Mouse (Mus musculus) brain, embryonic 14.5 days (tissue): Measurements from ENCODE around the gene Ccdc38. TPM values are rescaled to one million over a fixed set of nuclear protein-coding genes. Genes with fewer than 3 reads are reported as not detected.
A peak's percentile ranks its signal among the peaks of the same experiment; 100 is the strongest.

Source experiments
- DNase-seq: peaks from one replicate; pipeline ENCODE4 v3.0.0-alpha.2; 2011; ENCODE audit warnings: low read depth
- CTCF ChIP-seq: fragments of 200-500 bp; IDR thresholded peaks from 2 replicates; pipeline ENCODE4 v1.5.1; 2012; ENCODE audit warnings: inconsistent platforms, mild to moderate bottlenecking, moderate library complexity, borderline replicate concordance; ENCODE audit not compliant: insufficient read depth, insufficient read length; ENCODE audit errors: extremely low read depth
- POLR2A ChIP-seq: fragments of 200-500 bp; IDR thresholded peaks from 2 replicates; pipeline ENCODE4 v1.6.1; 2012; ENCODE audit warnings: mild to moderate bottlenecking, inconsistent platforms, borderline replicate concordance; ENCODE audit not compliant: poor library complexity, insufficient read depth, insufficient read length, severe bottlenecking; ENCODE audit errors: extremely low read depth
- polyA plus RNA-seq: library from polyadenylated mRNA; depleted of rRNA; stranded (reverse); fragments of >200 nt; gene quantifications from 2 replicates; pipeline ENCODE4 v1.2.3, GENCODE M21; 2012; rRNA removed

The Ccdc38 gene
- polyA plus RNA-seq, 1 experiment = 0.15 TPM

DNA sequence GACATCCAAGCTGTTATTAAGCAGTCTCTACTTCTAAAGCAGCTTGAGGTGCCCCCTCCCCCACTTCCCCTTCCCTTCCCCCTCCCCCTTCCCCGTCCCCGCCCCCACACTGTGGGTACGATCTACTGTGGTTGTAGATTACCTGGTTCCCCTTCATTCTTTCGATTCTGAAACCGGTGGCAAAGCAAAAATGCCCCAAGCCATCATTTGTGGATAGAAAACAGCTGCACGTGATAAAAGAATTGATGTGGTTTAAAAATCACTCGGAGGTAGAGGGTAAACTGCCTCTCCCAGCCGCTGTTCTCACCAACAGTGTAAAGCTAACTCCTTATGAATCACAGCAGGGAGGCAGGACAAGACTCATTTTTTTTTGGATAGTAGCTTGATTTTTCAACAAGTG lies 74.4 kb downstream of the Ccdc38 start:
- TF ChIP-seq POLR2A (no peak), CTCF (no peak)
- no peak for DNase-seq

- no peak for DNase-seq
- TF ChIP-seq CTCF (no peak), POLR2A (no peak)
Observed at GRCm38 (mm10) chr10:93620438-93621179, 80.2 kb downstream of the Ccdc38 start.

GRCm38 (mm10) chr10:93623725-93624124 lies 83.3 kb downstream of the Ccdc38 start:
- DNase-seq = no peak
- TF ChIP-seq POLR2A (no peak), CTCF (no peak)

DNA sequence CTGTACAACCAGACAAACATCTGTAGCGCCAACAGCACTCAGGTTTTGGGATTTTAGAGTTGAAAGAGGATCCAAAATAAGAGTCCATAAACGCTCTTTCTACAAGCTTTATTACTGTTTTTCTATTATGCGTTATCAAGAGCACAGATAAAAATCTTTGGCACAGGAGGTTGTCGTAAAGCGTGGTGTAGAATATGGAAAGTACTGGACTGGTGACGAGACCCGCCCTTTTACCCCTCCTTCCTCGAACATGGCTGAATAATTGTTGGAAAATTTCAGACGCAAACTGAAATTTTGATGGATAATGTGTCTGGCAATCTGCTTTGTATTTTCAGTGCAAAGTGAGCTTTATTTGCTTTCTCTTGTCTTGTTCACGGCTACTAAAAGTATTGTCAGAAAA lies 83.7 kb downstream of the Ccdc38 start:
- no peak for DNase-seq
- TF ChIP-seq POLR2A (no peak), CTCF (no peak)

DNA sequence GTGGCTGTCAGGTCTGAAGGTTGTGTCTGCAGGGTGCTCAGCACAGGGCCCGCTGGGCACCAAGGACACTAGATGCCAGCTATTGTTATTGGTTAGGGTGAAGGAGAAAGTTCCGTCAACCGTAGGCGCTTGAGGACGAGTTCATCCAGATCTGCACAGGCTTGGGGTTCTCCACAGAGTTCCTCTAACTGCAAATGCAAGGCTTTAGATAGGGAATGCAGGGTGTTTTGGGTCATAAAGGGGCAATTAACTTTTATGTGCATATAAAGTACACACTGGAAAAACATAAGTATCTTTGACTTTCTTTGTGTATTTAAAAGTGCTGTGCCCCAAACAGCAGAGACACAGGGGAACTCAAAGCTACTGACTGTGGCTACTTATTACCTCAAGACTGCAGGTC lies 89.9 kb downstream of the Ccdc38 start:
- no peak for TF ChIP-seq CTCF
- TF ChIP-seq POLR2A = no peak
- DNase-seq = no peak

DNA sequence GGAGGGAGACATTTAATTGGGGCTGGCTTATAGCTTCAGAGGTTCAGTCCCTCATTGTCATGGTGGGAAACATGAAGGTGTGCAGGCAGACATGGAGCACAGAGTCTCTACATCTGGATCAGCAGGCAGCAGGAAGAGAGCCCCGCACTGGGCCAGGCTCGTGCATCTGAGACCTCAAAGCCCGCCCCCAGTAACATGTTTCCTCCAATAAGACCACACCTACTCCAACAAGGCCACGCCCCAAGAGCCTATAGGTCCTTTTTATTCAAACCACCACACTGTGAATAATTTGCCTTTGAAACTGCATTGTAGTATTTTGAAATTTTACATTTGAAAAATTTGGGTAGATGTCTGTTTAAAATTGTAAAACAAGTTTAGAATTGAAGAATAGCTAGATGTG lies 91.7 kb downstream of the Ccdc38 start:
- TF ChIP-seq POLR2A = no peak
- no peak for TF ChIP-seq CTCF
- DNase-seq = no peak

DNA sequence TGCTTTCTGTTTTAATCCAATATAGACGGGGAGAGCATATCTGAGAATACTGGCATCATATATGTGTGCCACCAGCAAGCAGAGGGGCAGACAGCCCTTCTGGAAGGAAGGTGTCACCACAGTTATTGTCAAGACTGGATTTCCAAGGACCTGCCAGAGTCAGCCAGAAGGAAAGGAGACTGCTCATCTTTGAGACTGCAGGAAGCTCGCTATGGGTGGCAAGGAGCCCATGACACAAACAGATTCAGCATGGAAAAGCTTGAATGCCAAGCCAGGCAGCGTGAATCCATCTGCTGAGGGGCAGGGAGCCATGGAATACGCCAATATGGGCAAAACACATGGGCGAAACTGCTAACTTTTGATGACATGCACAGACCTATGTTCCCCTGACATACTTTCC lies 93.1 kb downstream of the Ccdc38 start:
- DNase-seq = peak; percentile 86
- TF ChIP-seq CTCF (no peak), POLR2A (no peak)

Other genes with a start within 250 kb of the Ccdc38 start
- 14.2 and 16.0 TPM in 2 replicates for gene Elk3, start 229.5 kb upstream of the Ccdc38 start, polyA plus RNA-seq
- gene Lta4h, start 87.2 kb upstream of the Ccdc38 start, polyA plus RNA-seq = 70.3 and 77.5 TPM in 2 replicates
- 0.13 and 0.18 TPM in 2 replicates for gene Hal, start 51.9 kb upstream of the Ccdc38 start, polyA plus RNA-seq
- 0.05 TPM in 2 replicates for gene Amdhd1, start 599 bp upstream of the Ccdc38 start, polyA plus RNA-seq
- gene Snrpf, start 49.1 kb downstream of the Ccdc38 start, polyA plus RNA-seq = 98.9 and 145 TPM in 2 replicates
- 5.9 and 8.3 TPM in 2 replicates for gene Ntn4, start 100.0 kb downstream of the Ccdc38 start, polyA plus RNA-seq